Mouse (Mus musculus): ENCODE measurements around the gene Adcy4. TPM values are rescaled to one million over a fixed set of nuclear protein-coding genes. Genes with fewer than 3 reads are reported as not detected.

The Adcy4 gene
- total RNA-seq (2021): 1 to 10 TPM; 3.8 to 9.1 TPM
- long read RNA-seq, experiment 1, partial matches to known transcripts: 1 of 16 reads
- long read RNA-seq, experiment 1, other reads (novel, unspliced or antisense): 10 of 16 reads
- long read RNA-seq, experiment 2, partial matches to known transcripts: 1 of 7 reads
- long read RNA-seq, experiment 2, other reads (novel, unspliced or antisense): 3 of 7 reads

DNA sequence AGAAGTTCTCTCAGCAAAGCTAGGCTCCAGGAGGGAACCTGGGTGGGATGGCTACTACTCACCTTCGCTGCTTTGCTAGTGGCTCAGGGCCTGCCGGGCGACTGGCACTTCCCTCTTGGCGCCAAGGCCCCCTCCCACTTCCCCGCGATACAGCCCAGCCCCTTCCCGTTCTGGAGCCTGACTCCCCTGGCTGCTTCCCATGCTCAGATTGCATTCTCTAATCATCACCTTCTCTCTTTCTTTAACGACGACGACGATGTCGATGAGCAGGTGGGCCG lies at the start of gene Adcy4:
Gene Adcy4, minus strand, starts transcription at position 138 of the 278 bp plus-strand sequence.
- DNase-seq (ENCODE audit: low spot score): peak; percentile 5

DNA sequence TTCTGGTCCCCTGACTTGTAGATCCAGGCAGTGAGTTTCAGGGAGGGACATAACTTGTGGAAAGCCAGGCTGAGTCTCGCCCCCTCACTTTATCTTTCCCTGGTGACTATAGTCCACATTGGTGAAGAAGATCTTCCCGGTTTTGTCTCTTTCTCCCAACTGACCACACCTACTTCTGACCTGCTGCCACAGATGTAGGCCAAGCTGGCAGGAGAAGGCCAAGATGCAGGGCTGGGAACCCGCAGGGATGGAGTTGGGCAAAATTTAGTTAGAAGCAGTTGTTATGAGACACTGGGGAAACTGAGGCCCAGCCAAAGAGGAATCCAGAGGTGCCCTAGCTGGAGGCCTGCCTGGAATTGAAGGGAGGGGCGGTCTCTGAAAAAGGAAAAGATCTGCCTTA lies 49.2 kb upstream of the Adcy4 start:
- DNase-seq (ENCODE audit: low spot score): no peak

DNA sequence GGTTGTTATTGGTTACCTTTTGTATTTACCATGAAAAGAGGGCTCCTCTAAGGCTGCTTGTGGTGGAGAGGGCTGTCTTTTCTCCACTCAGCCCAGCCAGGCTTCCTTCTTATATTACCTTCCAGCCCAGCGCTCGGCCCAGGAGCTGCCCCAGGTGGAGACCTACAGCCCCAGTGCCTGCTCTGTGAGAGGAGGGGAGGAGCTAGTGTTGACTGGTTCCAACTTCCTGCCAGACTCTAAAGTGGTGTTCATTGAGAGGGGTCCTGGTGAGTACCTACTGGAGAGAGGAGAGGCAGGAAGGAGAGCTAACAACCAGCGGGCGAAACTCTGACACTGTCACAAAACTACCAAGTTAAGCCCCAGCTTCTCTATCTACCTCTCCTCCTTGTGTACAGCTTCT lies 46.4 kb upstream of the Adcy4 start:
- DNase-seq (ENCODE audit: low spot score): no peak

DNA sequence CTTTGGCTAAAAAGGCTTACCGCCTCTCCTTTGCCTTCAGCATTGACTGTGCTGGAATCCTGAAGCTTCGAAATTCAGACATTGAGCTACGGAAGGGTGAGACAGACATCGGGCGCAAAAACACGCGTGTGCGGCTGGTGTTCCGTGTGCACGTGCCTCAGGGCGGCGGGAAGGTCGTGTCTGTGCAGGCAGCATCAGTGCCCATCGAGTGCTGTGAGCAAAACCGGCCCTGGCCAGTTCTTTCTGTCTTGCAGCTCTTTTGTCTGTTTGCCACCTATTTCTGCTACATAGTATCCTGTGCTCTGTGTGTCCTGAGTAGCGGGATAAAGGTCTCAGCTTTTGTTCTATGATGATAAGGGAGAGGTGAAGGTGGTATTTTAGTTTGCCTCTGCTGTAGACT lies 46.0 kb upstream of the Adcy4 start:
- no peak for DNase-seq (ENCODE audit: low spot score)

DNA sequence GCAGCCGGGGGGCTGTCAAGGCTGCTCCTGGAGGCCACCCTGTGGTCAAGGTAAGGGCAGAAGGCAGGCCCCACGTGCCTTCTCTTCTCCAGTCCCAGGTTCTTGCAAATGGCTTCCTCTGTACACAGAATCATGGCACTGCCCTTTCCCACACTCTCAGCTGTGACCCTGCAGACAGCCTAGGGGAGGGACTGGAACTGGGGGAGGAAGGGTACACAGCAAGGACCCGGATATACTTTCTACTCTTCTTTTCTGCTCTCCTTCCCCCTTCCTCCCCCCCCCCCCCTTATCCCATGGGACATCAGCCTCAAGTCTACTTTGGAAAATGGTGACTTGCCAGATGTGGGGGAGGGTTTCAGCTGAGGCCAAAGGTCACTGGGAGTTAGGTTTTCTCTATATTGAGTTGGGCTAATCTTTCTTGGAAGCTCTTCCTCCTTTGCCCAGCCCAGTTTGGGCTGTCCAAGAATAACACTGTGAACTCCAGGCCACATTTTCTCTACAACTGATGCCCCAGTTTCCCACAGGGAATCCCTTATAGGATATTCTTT lies 44.9 kb upstream of the Adcy4 start:
- no peak for DNase-seq (ENCODE audit: low spot score)

DNA sequence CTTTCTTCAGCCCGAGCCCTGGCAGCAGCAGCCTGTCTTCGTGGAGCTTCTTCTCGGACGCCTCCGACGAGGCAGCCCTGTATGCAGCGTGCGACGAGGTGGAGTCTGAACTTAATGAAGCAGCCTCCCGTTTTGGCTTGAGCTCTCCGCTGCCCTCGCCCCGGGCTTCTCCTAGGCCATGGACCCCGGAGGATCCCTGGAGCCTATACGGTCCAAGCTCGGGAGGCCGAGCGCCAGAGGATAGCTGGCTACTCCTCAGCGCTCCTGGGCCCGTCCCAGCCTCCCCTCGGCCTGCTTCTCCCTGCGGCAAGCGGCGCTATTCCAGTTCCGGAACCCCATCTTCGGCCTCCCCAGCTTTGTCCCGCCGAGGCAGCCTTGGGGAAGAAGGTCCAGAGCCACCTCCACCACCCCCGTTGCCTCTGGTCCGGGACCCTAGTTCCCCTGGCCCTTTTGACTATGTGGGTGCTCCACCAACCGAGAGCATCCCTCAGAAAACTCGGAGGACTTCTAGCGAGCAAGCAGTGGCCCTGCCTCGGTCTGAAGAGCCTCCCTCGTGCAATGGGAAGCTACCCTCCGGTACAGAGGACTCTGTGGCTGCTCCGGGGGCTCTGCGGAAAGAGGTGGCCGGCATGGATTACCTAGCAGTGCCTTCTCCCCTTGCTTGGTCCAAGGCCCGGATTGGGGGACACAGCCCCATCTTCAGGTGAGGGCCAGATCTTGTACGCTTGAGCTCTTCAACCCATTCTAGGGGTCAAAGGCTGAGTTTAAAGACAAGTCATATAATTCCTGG lies 42.9 kb upstream of the Adcy4 start:
- DNase-seq (ENCODE audit: low spot score): no peak

DNA sequence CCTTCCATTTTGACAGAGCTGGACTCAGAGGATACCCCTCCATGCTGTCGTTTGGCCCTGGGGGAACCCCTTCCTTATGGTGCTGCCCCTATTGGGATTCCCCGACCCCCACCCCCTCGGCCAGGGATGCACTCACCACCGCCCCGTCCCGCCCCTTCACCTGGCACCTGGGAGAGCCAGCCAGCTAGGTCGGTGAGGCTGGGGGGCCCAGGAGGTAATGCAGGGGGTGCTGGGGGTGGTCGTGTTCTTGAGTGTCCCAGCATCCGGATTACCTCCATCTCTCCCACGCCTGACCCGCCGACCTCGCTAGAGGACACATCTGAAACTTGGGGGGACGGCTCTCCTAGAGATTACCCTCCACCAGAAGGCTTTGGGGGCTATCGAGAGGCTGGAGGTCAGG lies 42.2 kb upstream of the Adcy4 start:
- DNase-seq (ENCODE audit: low spot score): no peak

DNA sequence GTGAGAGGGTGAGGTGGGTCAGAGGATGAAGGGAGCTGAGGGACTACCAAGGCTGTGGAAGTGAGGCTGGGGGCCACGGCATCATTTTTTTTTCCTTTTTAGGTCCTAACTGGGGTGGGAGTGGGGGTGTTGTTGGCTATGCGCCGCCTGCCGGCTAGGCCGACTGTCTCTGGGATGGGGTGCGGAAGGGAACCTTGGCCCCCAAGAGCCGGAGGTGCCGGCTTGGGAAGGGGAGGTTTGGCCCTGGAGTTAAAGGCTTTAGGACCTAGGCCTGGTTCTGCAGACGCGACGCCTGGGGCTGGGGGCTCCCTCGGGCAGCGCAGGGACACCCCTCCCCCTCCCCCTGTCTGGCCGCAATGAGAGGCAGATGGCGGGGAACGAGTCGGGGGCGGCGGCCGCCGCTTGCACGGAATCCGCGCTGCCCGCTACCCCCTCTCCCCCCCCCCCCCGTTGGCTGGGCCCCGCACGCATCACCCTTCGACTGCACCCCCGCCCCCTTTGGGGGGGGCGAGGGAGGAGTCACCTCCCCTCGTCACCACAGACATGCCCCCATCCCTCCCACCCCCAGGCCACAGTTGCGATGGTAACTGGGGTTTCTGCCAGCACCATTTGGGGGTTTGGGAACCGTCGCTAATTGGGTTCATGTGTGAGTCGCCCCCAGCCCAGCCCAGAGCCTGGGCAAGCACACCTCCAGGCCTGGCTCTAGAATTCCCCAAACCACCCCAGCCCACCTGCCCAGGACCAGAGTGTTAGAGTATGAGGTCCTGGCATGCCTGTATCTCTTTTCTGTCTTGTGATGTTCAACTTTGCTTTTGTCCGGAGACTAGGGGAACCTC lies 41.5 kb upstream of the Adcy4 start:
- DNase-seq (ENCODE audit: low spot score): peak; percentile 34

DNA sequence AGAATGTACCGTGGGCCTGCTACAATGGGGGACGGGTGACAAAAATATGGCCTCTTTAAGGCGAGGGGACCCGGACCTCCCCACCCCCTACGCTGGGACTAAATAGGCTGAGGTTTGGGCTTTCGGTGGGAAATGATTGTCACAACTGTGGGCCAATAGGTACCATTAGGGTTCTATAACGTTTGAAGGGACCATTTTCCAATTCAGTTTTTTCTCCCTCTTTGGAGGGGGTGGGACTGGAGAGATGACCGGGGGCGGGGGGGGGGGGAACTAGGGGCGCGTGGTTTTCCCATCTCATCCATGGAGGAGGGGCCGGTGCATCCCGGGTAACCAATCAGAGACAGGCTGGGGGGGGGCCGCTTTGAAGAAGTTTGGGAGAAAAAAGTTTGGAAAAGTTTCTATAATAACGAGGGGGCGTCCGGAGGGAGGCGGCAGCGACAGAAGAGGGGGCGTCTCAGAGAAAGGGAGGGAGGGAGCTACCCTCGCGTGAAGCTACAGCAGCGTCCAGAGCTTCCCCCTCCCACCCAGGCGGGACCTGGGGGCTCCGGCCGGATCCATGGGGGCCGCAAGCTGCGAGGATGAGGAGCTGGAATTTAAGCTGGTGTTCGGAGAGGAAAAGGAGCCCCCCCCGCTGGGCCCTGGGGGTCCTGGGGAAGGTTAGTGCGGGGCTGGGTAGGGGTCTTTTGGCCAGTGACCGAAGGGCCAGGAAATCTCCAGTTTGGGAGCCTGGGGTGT lies 40.8 kb upstream of the Adcy4 start:
- DNase-seq (ENCODE audit: low spot score): peak; percentile 43

DNA sequence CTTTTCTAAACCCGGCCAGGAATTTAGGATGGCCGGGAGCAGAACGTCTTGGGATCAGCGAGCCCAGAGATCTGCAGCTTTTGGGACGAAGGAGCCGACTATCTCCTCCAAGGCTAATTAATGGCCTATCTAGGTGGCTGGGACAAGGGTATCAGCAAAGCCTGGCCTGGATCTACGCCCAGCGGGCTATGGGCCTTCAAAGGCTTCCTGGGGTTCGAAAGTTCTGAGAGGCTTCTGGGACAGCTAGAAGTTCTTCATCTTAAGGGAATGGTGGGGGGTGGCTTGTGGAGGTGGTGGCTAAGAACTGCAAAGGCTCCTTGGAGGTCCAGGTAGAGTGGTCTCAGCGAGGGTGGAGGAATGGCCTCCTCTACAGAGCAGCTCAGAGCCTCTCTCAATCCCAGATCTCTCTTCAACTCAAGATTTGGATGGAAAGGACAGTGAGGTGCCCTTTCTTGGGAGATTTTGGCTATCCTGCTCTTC lies 40.1 kb upstream of the Adcy4 start:
- DNase-seq (ENCODE audit: low spot score): peak; percentile 22

DNA sequence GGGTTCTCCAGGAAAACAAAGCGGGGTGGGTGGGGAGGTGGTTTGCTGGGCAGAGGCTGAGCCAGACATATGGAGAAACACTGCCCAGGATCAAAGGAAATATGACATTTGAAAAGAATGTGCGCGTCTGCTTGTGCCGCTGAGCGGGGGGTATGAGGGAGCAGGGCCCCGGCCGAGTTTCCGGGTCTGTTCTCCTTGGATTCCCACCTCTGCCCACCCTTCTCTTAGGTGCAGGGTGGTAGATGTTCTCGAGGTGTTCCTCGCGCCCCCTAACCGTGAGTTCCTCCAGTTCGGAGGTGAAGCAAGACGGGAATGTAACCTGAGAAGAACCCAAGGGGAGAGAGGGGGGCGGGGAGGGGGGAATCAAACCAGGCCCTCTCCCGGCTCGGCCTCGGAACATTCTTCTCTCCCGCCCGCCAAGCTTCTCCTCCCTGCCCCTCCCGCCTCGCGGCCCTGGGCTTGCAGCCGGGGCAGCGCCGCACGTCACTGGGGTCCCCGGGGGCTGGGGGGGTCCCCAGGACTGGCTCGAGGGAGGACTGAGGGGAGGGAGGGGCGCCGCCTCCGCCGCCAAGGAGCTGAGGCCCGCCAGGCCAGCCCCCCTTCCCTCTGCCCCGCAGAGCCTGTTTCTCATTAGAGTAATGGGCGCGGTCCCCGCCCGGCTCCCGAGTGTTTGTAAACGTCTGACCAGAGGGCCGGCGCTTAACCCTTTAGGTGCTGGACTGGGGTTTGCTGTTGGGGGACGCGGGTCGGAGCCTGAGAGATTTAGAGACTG lies 39.3 kb upstream of the Adcy4 start, which contains the start of gene Nfatc4:
Gene Nfatc4, plus strand, starts transcription at position 154 of the 772 bp plus-strand sequence.
- DNase-seq (ENCODE audit: low spot score): peak; percentile 83

DNA sequence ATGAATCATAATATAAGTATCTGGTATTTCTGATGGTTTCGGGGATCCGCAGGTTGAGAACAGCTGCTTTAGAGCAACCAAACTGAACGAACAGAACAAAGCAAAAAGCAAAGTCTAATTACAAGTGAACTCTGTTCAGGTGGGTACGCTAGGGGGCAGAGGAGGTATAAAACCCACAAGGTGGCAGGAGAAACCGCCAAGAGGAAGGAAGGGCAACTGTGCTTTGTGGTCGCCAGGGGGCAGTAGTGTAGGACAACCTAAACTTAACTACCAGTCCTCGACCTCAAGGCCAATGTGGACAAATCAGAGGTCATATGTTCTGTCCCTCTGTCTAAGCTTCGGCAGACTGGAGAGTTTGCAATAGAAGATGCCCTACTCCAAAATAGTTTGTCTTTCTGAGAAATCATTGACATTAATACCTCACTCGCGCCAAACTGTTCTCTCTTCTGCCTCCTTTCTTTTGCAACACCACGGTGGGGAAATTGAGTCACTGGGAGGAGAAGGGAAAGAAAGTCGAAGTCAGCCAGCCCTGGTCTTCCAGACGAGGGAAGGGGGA lies 38.6 kb upstream of the Adcy4 start:
- DNase-seq (ENCODE audit: low spot score): peak; percentile 80

DNA sequence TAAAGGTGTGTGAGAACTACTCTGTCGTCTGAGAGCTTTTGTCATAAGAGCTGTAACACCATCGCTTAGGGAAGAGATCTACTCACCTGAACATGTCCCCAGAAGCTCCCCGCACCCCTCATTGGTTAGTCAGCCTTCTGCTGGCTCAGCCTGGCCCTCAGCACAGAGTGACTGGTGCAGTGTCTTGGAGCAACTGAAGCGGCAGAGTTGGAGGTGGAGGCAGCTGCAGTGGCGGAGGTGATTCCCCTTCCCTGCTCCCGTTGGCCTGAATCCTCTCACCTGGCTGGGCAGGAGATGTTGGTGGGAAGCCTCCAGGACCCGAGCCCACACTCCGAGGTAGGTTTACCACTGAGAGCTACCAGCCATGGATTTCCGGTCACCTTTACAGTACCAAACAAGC lies 36.7 kb upstream of the Adcy4 start:
- DNase-seq (ENCODE audit: low spot score): no peak

DNA sequence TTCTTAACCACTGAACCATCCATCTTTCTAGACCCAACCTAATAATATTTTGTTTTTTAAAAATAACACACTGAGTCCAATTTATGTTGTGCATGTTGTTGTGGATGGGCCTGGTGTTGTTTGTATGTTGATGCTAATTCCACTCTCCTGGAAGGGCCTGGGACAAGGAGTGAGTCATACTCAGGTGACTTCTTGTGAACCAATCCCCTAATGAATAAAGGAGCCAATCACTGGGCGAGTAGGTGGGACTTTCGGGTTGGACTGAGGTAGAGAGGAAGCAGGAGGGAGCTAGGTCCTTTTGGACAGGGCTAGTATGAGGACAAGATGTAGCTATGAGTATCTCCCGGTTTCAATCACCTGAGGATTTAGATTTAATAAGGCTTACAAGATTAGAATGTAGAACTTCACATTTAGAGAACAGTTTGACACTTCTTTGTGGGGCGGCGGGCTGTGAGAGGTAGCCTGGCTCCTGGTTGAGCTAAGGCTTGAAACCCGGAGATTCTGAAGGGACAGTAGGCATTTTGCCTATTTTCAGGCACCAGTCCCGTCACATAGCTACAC lies 36.0 kb upstream of the Adcy4 start:
- peak; percentile 0 for DNase-seq (ENCODE audit: low spot score)

DNA sequence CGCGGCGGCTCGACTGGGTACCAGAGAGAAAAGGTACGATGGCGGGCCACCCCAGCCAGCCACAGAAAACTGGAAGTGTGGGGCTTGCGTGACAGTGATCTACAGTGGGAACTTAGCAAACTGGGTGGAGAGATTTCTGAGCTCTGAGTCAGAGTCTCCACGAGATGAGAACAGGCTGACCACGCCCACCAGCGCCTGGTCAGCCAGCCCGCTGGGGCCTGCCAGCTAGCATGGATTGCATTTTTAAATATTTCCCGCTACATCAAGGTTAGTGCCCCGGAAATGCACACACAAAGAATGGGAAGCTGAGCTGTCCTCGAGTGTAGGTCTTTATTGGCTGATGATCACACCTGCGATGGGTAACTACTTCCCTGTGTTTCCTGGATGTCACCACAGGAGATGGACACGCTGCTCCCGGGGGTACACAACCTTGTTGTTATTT lies 31.4 kb upstream of the Adcy4 start:
- peak; percentile 64 for DNase-seq (ENCODE audit: low spot score)

DNA sequence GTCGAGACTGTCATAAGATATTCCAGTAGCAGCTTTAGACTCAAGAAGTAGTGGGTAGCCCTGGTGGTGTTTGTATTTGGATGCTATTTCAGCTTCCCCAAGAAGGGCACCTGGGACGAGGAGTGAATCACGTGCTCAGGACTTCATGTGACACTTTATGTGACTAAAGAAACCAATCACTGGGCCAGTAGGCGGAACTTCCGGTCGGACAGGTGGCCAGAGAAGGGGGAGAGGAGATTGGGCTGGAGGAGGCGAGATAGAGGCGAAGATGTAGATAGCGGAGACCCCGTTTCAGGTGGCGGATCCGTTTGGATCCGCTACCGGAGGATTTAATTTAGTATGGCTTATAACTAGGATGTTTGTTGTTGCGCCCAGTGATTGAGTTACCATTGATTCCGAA lies 31.0 kb upstream of the Adcy4 start:
- DNase-seq (ENCODE audit: low spot score): peak; percentile 76

DNA sequence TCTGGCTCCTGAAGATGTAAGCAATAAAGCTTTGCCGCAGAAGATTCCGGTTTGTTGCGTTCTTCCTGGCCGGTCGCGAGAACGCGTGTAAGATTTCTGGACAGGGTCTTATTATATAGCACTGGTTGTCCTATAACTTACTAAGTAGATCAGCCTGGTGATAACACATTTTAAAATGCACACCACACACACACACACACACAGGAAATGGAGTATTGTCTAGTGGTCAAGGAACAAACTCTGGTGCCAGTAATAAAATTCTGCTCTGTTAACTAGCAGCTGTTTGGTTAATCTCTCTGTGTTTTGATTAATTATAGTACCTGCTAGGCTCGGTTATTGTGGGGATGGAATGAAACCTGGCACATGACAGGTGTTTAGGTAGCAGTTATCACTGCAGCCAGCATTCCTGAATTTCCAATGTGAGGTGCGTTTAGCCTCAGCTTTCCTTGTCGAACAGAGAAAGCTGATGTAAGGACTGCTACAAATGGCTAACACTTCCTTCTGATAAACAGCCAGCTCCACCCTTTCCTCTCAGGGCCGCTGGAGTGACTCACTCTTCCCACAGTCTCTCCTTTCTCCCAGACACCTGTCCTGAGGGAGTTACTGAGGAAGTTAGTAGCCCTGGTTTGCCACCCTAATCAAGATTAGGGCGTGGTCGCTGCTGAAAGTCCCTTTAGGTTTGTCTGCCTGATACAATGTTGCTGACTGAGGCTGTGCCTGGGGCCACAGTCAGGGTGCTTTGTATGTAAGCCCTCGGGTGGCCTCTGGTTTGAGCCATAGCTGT lies 11.7 kb upstream of the Adcy4 start:
- DNase-seq (ENCODE audit: low spot score): peak; percentile 34

DNA sequence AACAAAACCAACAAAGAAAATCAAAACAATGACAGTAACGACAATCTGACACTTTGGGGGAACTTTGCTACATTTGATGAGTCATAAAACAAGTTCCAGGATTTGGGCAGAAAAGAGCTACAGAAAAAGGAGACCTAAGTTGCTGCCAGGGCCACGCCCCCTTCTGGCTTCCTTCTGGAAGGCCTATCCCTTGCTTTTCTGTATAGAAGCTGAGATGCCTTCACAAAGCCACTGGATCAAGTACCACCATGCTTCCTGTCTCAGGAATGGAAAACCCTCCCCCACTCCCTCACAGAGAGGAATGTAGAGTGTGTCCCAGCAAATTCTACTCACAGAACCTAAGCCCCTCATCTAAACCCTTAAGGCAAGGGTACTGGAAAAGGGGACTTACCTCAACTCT lies 10.1 kb upstream of the Adcy4 start:
- no peak for DNase-seq (ENCODE audit: low spot score)

DNA sequence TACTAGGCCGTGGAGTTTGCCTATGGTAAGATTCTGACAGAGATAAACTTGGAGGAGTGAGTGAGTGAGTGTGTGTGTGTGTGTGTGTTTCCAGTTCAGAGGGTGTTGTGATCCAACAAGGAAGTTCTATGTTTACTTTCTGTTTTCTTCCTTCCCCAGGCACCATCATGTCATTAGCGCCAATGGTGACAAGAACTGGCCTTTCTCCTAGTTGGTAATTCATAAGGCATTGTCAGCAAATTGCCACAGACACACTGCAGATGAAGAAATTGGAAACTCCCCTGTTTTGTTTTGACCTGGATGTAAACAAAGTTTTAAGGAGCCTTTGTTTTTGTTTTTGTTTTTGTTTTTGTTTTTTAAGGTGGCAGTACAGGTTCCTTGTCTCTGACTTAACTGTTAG lies 9.6 kb upstream of the Adcy4 start:
- peak; percentile 0 for DNase-seq (ENCODE audit: low spot score)
